Mouse (Mus musculus) liver, embryonic 18 days (tissue): ENCODE results near the gene Atp6v0a2. TPM values are rescaled to one million over a fixed set of nuclear protein-coding genes. Genes with fewer than 3 reads are reported as not detected.

Experiments
- polyA plus RNA-seq: library from polyadenylated mRNA; depleted of rRNA; stranded (reverse); fragments of >200 nt; gene quantifications from 2 replicates; pipeline ENCODE4 v1.2.3, GENCODE M21; 2012; rRNA removed

Atp6v0a2 gene
- polyA plus RNA-seq, result 5.9 and 6.5 TPM in 2 replicates

GRCm38 (mm10) chr5:124628448-124629363 lies at the start of gene Atp6v0a2:
Gene Atp6v0a2 (plus strand): TSS chr5:124628576.

GRCm38 (mm10) chr5:124578633-124579317 lies 49.6 kb upstream of the Atp6v0a2 start, which contains the start of the genes Eif2b1 and Gtf2h3:
Gene Eif2b1 (minus strand): TSS chr5:124579131.
Gene Gtf2h3 (plus strand): TSS chr5:124579140.

GRCm38 (mm10) chr5:124724997-124725396 lies 96.6 kb downstream of the Atp6v0a2 start, which contains the start of gene Dnah10:
Gene Dnah10 (plus strand): TSS chr5:124725085.

Other genes with a start within 250 kb of the Atp6v0a2 start
- 12.7 and 13.0 TPM in 2 replicates for gene Sbno1, start 202.6 kb upstream of the Atp6v0a2 start, polyA plus RNA-seq
- gene Kmt5a, start 188.6 kb upstream of the Atp6v0a2 start, polyA plus RNA-seq, result 36.2 and 44.3 TPM in 2 replicates
- gene Rilpl2, start 150.2 kb upstream of the Atp6v0a2 start, polyA plus RNA-seq, result 13.1 and 15.8 TPM in 2 replicates
- 4.4 and 4.9 TPM in 2 replicates for gene Snrnp35, start 145.4 kb upstream of the Atp6v0a2 start, polyA plus RNA-seq
- gene Rilpl1, start 97.2 kb upstream of the Atp6v0a2 start, polyA plus RNA-seq, result 2.2 and 2.7 TPM in 2 replicates
- 122 and 129 TPM in 2 replicates for gene Tmed2, start 87.9 kb upstream of the Atp6v0a2 start, polyA plus RNA-seq
- gene Ddx55, start 75.7 kb upstream of the Atp6v0a2 start, polyA plus RNA-seq, result 4.7 and 5.0 TPM in 2 replicates
- 16.0 and 17.2 TPM in 2 replicates for gene Eif2b1, start 49.4 kb upstream of the Atp6v0a2 start, polyA plus RNA-seq
- 17.4 and 18.2 TPM in 2 replicates for gene Gtf2h3, start 49.4 kb upstream of the Atp6v0a2 start, polyA plus RNA-seq
- 0.01 TPM in 2 replicates for gene Dnah10, start 96.5 kb downstream of the Atp6v0a2 start, polyA plus RNA-seq
- 0.20 and 0.28 TPM in 2 replicates for gene Ccdc92, start 233.8 kb downstream of the Atp6v0a2 start, polyA plus RNA-seq
- gene Zfp664, start 234.1 kb downstream of the Atp6v0a2 start, polyA plus RNA-seq, result 7.6 TPM in 2 replicates